Mouse (Mus musculus) kidney, postnatal 0 days (tissue): Measurements from ENCODE around the gene Prpsap2. TPM values are rescaled to one million over a fixed set of nuclear protein-coding genes. Genes with fewer than 3 reads are reported as not detected.

Experiments used
- ATAC-seq: fragments of 200-750 bp; cut with Nextera tagmentation; replicated peaks from 2 replicates; pipeline ENCODE4 v1.8.0; 2017; ENCODE audit warnings: low read depth, moderate number of reproducible peaks, moderate TSS enrichment, moderate library complexity; ENCODE audit not compliant: low FRiP score
- DNase-seq: peaks from one replicate; pipeline ENCODE4 v3.0.0-alpha.2; 2016; ENCODE audit warnings: low spot score
- H3K27ac ChIP-seq: fragments of 300-500 bp; sonication (generic); 2 replicates; pipeline ENCODE4 v1.5.1; 2014; ENCODE audit warnings: mild to moderate bottlenecking
- H3K27me3 ChIP-seq: fragments of 300-500 bp; sonication (generic); 2 replicates; pipeline ENCODE4 v1.6.1; 2014; ENCODE audit warnings: low read length, mixed read lengths; ENCODE audit not compliant: insufficient read depth
- H3K36me3 ChIP-seq: fragments of 300-500 bp; sonication (generic); 2 replicates; pipeline ENCODE4 v1.6.1; 2014; ENCODE audit warnings: low read length, mixed read lengths; ENCODE audit not compliant: insufficient read depth
- H3K4me1 ChIP-seq: fragments of 300-500 bp; sonication (generic); replicated peaks from 2 replicates; pipeline ENCODE4 v1.6.1; 2014; ENCODE audit warnings: antibody characterized with exemption, low read length, mixed read lengths; ENCODE audit not compliant: insufficient read depth
- H3K4me2 ChIP-seq: fragments of 300-500 bp; sonication (generic); 2 replicates; pipeline ENCODE4 v1.6.1; 2014; ENCODE audit warnings: mild to moderate bottlenecking, low read length, moderate library complexity, mixed read lengths
- H3K4me3 ChIP-seq: fragments of 300-500 bp; sonication (generic); replicated peaks from 2 replicates; pipeline ENCODE4 v1.5.1; 2014; ENCODE audit warnings: low read depth, low read length
- H3K9ac ChIP-seq: fragments of 300-500 bp; sonication (generic); 2 replicates; pipeline ENCODE4 v1.6.1; 2014; ENCODE audit warnings: low read depth, low read length
- H3K9me3 ChIP-seq: fragments of 300-500 bp; sonication (generic); replicated peaks from 2 replicates; pipeline ENCODE4 v1.6.1; 2016; ENCODE audit warnings: low read length, inconsistent platforms, mixed read lengths
- CTCF ChIP-seq: IDR thresholded peaks from 2 replicates; pipeline ENCODE4 v1.5.1; 2016; ENCODE audit warnings: antibody characterized with exemption, low read depth, mild to moderate bottlenecking, moderate library complexity
- WGBS: fragments of 180-500 bp; shearing (Covaris S2); extraction: QIAGEN DNeasy Blood & Tissue Kit; methylation state at CpG from one replicate; pipeline ENCODE4 v1.1.7; 2014; 5-methylcytosine and 5-hydroxymethylcytosine counted together
- polyA plus RNA-seq: library from polyadenylated mRNA; unstranded; fragments of >200 nt; fragmentation: Nextera tagmentation; extraction: Ambion mirVana; gene quantifications from 2 replicates; pipeline ENCODE4 v1.2.1, GENCODE M21; 2015

The Prpsap2 gene
- polyA plus RNA-seq, 1 experiment from 2014 or later = 27.8 TPM

DNA sequence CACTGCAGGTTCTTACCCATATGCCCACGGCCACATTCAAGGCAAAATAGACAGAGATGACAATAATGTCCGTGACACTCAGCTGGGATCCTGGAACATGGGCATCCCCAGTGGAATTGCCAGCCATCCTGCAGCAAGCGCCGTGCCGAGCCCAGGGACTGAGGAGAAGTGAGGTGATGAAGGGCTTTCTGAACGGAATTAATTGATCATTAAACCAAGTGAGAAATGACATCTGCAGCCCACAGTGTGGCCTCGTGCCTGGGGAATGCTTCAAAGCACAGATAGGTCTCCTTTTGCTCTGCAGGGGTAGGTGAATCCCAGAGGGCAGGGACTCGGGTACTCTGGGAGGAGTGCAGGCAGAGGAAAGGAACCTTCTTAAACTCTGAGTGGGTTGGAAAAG, 42.1 kb downstream of the Prpsap2 start:
- 0 out of 2 replicates have a peak overlapping the region, but pooled peaks have one; percentile 15 for H3K27ac ChIP-seq
- no peak for ATAC-seq

DNA sequence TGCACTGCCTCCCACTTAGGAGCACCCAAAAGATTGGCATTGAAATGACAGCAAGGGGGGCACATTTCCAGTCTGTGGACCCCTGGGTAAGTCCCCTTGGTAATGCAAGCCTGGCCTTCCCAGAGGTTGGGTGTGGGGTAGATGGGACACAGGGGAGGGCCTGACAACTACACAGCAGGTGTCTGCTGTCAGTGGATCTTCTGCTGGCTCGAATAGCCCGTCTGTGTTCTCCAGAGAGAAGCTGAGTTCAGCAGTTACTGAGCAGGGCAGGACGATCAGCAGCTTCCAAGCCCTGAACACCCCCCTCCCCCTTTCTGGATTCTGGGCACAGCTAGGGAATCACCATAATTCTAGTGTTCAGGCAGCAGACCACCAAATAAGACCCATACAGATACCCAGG, 42.5 kb downstream of the Prpsap2 start:
- no peak for TF ChIP-seq CTCF
- WGBS = 20% methylated on average over 3 of the region's 3 CpGs
- Histone ChIP-seq H3K4me3 (no peak overlapping the region), H3K27ac (no peak overlapping the region), H3K27me3 (no peaks in the 10 kb centered on the region), H3K9me3 (no peaks in the 10 kb centered on the region), H3K4me2 (no peak overlapping the region), H3K9ac (no peak overlapping the region), H3K4me1 (no peaks in the 10 kb centered on the region), H3K36me3 (no peaks in the 10 kb centered on the region)
- DNase-seq (no peak), ATAC-seq (no peak)

More for the DNA sequence above, 42.1 kb downstream of the Prpsap2 start:
- Histone ChIP-seq H3K4me3 (no peak overlapping the region), H3K9ac (no peak overlapping the region), H3K4me2 (no peak overlapping the region), H3K36me3 (no peaks in the 10 kb centered on the region), H3K4me1 (no peaks in the 10 kb centered on the region), H3K27me3 (no peaks in the 10 kb centered on the region), H3K9me3 (no peaks in the 10 kb centered on the region)
- TF ChIP-seq CTCF = no peak
- DNase-seq = no peak
- 67% methylated on average over 8 of the region's 8 CpGs for WGBS

DNA sequence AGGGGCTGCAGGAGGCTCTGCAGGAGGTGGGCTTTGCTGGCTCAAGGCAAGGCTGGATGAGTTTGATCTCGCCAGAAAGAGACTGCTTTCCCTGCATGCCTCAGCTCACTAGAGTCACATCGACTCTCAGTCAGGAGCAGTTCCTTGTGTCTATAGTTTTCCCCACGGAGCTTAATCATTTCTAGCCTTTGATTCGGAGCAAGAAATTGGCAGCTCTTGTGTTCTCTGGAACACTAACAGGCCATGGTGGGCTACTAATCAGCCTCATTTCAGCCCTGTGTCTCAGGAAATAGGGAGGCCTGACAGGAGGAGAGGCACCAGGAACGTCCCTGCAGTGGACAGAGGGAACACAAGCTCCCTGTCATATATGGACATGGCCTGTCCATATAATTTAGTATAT, 43.9 kb downstream of the Prpsap2 start:
- H3K4me2 ChIP-seq = no peak overlapping the region
- H3K9me3 ChIP-seq = no peaks in the 10 kb centered on the region
- no peak for TF ChIP-seq CTCF
- H3K27me3 ChIP-seq = no peaks in the 10 kb centered on the region
- H3K4me1 ChIP-seq = no peaks in the 10 kb centered on the region
- H3K27ac ChIP-seq = no peak overlapping the region
- no peak for ATAC-seq
- no peaks in the 10 kb centered on the region for H3K36me3 ChIP-seq
- no peak overlapping the region for H3K9ac ChIP-seq
- WGBS = 63% methylated on average over 5 of the region's 5 CpGs
- DNase-seq = no peak
- no peak overlapping the region for H3K4me3 ChIP-seq

GRCm38 (mm10) chr11:61715130-61715529, 46.8 kb downstream of the Prpsap2 start:
- 63% methylated on average over 6 of the region's 6 CpGs for WGBS
- ATAC-seq = peak; percentile 26

GRCm38 (mm10) chr11:61714346-61715117, 47.4 kb downstream of the Prpsap2 start:
- Histone ChIP-seq H3K27ac (no peak overlapping the region), H3K9me3 (no peaks in the 10 kb centered on the region), H3K4me1 (no peaks in the 10 kb centered on the region), H3K9ac (no peak overlapping the region), H3K4me2 (no peak overlapping the region), H3K36me3 (no peaks in the 10 kb centered on the region), H3K27me3 (no peaks in the 10 kb centered on the region), H3K4me3 (no peak overlapping the region)
- WGBS = 47% methylated on average over 11 of the region's 11 CpGs
- TF ChIP-seq CTCF = peak; percentile 96
- DNase-seq = peak; percentile 94
- ATAC-seq = peak; percentile 63

More at GRCm38 (mm10) chr11:61715130-61715529, 46.8 kb downstream of the Prpsap2 start:
- DNase-seq = no peak
- no peaks in the 10 kb centered on the region for H3K9me3 ChIP-seq
- no peak overlapping the region for H3K4me2 ChIP-seq
- H3K27ac ChIP-seq = no peak overlapping the region
- no peak for TF ChIP-seq CTCF
- no peaks in the 10 kb centered on the region for H3K36me3 ChIP-seq
- no peaks in the 10 kb centered on the region for H3K27me3 ChIP-seq
- H3K4me3 ChIP-seq = no peak overlapping the region
- no peak overlapping the region for H3K9ac ChIP-seq
- no peaks in the 10 kb centered on the region for H3K4me1 ChIP-seq

- no peak for TF ChIP-seq CTCF
- ATAC-seq (no peak), DNase-seq (peak; percentile 12)
- Histone ChIP-seq H3K9me3 (no peaks in the 10 kb centered on the region), H3K4me1 (no peaks in the 10 kb centered on the region), H3K9ac (no peak overlapping the region), H3K4me3 (no peak overlapping the region), H3K36me3 (no peaks in the 10 kb centered on the region), H3K27me3 (no peaks in the 10 kb centered on the region), H3K27ac (no peak overlapping the region), H3K4me2 (no peak overlapping the region)
- 63% methylated on average over 15 of the region's 15 CpGs for WGBS
Observed at GRCm38 (mm10) chr11:61713157-61713855, 48.6 kb downstream of the Prpsap2 start.
